Mouse (Mus musculus): ENCODE data around the gene Slc4a3. TPM values are rescaled to one million over a fixed set of nuclear protein-coding genes. Genes with fewer than 3 reads are reported as not detected.

The Slc4a3 gene
- polyA plus RNA-seq, 1 experiment from 2014 or later: 15.7 TPM

DNA sequence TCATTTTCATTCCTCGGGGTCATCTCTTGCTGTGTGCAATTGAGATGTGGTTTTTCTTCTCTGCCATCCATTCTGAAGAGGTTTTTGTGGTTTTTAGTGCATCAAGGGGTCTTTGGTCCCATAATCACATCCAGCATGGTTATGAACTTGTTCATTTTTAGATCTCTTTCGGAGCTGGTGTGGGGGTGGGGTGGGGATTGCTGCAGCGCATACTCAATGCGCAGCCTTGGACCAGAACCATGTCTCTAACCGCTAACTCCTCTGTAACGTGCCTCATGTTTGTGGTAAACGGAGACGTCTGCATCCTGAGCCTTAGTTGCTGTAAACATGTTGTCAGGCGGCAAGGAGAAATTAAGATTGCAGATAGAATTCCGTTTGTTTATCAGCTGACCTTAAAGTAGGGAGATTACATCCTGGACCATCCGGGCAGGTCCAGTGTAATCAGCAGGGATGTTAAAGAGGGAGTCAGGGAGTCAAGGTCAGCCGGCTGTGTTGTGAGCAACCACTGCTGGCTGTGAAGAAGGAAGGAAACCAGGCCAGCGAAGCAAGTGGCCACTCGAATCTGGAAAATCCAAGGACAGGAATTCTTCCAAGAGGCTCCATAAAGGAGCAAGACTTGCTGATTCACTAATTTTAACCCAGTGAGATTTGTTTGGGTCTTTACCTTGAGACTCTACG is 29.2 kb upstream of the Slc4a3 start:
- 84% methylated on average over 15 of the region's 15 CpGs for WGBS
- ATAC-seq (replicated peaks; ENCODE audit: low FRiP score): no peak

DNA sequence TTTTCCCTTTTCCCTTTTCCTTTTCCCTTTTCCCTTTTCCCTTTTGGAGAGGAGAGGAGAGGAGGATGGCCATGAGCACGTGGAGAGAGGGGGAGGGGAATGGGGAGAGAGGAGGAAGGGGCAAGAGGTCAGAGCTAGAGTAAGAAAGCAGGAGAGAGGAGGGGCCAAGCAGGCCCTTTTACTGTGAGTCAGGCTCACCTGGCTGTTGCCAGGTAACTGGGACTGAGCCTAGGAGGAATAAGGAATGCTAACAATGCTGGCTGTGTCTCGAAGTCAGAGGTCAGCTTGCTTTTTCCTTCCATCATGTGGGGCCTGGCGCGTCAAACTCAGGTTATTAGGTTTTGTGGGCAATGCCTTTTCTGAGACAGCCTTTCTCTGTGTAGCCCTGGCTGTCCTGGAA is 28.1 kb upstream of the Slc4a3 start:
- H3K9me3 ChIP-seq (ENCODE audit: control insufficient read depth, low read length): no peaks in the 10 kb centered on the region
- ATAC-seq (replicated peaks; ENCODE audit: low FRiP score): no peak
- 63% methylated on average over 4 of the region's 4 CpGs for WGBS
- no peak overlapping the region for H3K4me3 ChIP-seq (ENCODE audit: low read depth, low read length)
- no peaks in the 10 kb centered on the region for H3K4me1 ChIP-seq (replicated peaks; ENCODE audit: control insufficient read depth, insufficient read depth, low read length)
- H3K27me3 ChIP-seq (ENCODE audit: control insufficient read depth, insufficient read depth, low read length): no peaks in the 10 kb centered on the region
- H3K9ac ChIP-seq (ENCODE audit: low read length): no peak overlapping the region
- no peak overlapping the region for H3K27ac ChIP-seq (ENCODE audit: low read depth, low read length)
- H3K36me3 ChIP-seq (ENCODE audit: control insufficient read depth, insufficient read depth, low read length): no peaks in the 10 kb centered on the region
- no peak for DNase-seq (ENCODE audit: low spot score)
- no peak overlapping the region for H3K4me2 ChIP-seq (ENCODE audit: low read depth, low read length, severe bottlenecking)

More for the DNA sequence above, 29.2 kb upstream of the Slc4a3 start:
- H3K4me1 ChIP-seq (replicated peaks; ENCODE audit: control insufficient read depth, insufficient read depth, low read length): no peaks in the 10 kb centered on the region
- no peaks in the 10 kb centered on the region for H3K36me3 ChIP-seq (ENCODE audit: control insufficient read depth, insufficient read depth, low read length)
- no peak overlapping the region for H3K4me2 ChIP-seq (ENCODE audit: low read depth, low read length, severe bottlenecking)
- no peak overlapping the region for H3K27ac ChIP-seq (ENCODE audit: low read depth, low read length)
- no peaks in the 10 kb centered on the region for H3K27me3 ChIP-seq (ENCODE audit: control insufficient read depth, insufficient read depth, low read length)
- H3K9me3 ChIP-seq (ENCODE audit: control insufficient read depth, low read length): no peaks in the 10 kb centered on the region
- H3K4me3 ChIP-seq (ENCODE audit: low read depth, low read length): no peak overlapping the region
- no peak for DNase-seq (ENCODE audit: low spot score)
- no peak overlapping the region for H3K9ac ChIP-seq (ENCODE audit: low read length)

GRCm38 (mm10) chr1:75518427-75518826 is 27.6 kb upstream of the Slc4a3 start:
- no peaks in the 10 kb centered on the region for H3K4me1 ChIP-seq (replicated peaks; ENCODE audit: control insufficient read depth, insufficient read depth, low read length)
- ATAC-seq (replicated peaks; ENCODE audit: low FRiP score) (no peak), DNase-seq (ENCODE audit: low spot score) (no peak)
- WGBS: 87% methylated on average over 4 of the region's 4 CpGs
- H3K27me3 ChIP-seq (ENCODE audit: control insufficient read depth, insufficient read depth, low read length): no peaks in the 10 kb centered on the region
- H3K9ac ChIP-seq (ENCODE audit: low read length): no peak overlapping the region
- H3K9me3 ChIP-seq (ENCODE audit: control insufficient read depth, low read length): no peaks in the 10 kb centered on the region
- H3K36me3 ChIP-seq (ENCODE audit: control insufficient read depth, insufficient read depth, low read length): no peaks in the 10 kb centered on the region
- H3K4me3 ChIP-seq (ENCODE audit: low read depth, low read length): no peak overlapping the region
- H3K27ac ChIP-seq (ENCODE audit: low read depth, low read length): no peak overlapping the region
- no peak overlapping the region for H3K4me2 ChIP-seq (ENCODE audit: low read depth, low read length, severe bottlenecking)

- Histone ChIP-seq H3K36me3 (ENCODE audit: control insufficient read depth, insufficient read depth, low read length) (no peaks in the 10 kb centered on the region), H3K4me2 (ENCODE audit: low read depth, low read length, severe bottlenecking) (no peak overlapping the region), H3K4me1 (replicated peaks; ENCODE audit: control insufficient read depth, insufficient read depth, low read length) (no peaks in the 10 kb centered on the region), H3K27me3 (ENCODE audit: control insufficient read depth, insufficient read depth, low read length) (no peaks in the 10 kb centered on the region), H3K9ac (ENCODE audit: low read length) (no peak overlapping the region), H3K27ac (ENCODE audit: low read depth, low read length) (no peak overlapping the region), H3K4me3 (ENCODE audit: low read depth, low read length) (no peak overlapping the region), H3K9me3 (ENCODE audit: control insufficient read depth, low read length) (no peaks in the 10 kb centered on the region)
- no peak for ATAC-seq (replicated peaks; ENCODE audit: low FRiP score)
- 82% methylated on average over 5 of the region's 5 CpGs for WGBS
- no peak for DNase-seq (ENCODE audit: low spot score)
These were observed 26.5 kb upstream of the Slc4a3 start for GRCm38 (mm10) chr1:75519576-75519975.

GRCm38 (mm10) chr1:75521321-75522031 is 24.6 kb upstream of the Slc4a3 start, which contains the start of gene Stk11ip:
TSS of gene Stk11ip (plus strand) at chr1:75521529.
- Histone ChIP-seq H3K4me2 (ENCODE audit: low read depth, low read length, severe bottlenecking) (peak within 1 kb of the TSS; percentile 45), H3K36me3 (ENCODE audit: control insufficient read depth, insufficient read depth, low read length) (no peaks in the 10 kb centered on the region), H3K27ac (ENCODE audit: low read depth, low read length) (peak within 1 kb of the TSS; percentile 83), H3K4me1 (replicated peaks; ENCODE audit: control insufficient read depth, insufficient read depth, low read length) (no peaks in the 10 kb centered on the region), H3K27me3 (ENCODE audit: control insufficient read depth, insufficient read depth, low read length) (no peaks in the 10 kb centered on the region), H3K9me3 (ENCODE audit: control insufficient read depth, low read length) (no peaks in the 10 kb centered on the region), H3K4me3 (ENCODE audit: low read depth, low read length) (peak within 1 kb of the TSS; percentile 65), H3K9ac (ENCODE audit: low read length) (peak within 1 kb of the TSS; percentile 25)
- ATAC-seq (replicated peaks; ENCODE audit: low FRiP score): peak; percentile 99
- under 1% methylated on average over 46 of the region's 46 CpGs for WGBS
- DNase-seq (ENCODE audit: low spot score): peak; percentile 97

GRCm38 (mm10) chr1:75524679-75525078 is 21.4 kb upstream of the Slc4a3 start:
- Histone ChIP-seq H3K4me3 (ENCODE audit: low read depth, low read length) (no peak overlapping the region), H3K27ac (ENCODE audit: low read depth, low read length) (no peak overlapping the region), H3K4me2 (ENCODE audit: low read depth, low read length, severe bottlenecking) (no peak overlapping the region), H3K9ac (ENCODE audit: low read length) (no peak overlapping the region), H3K9me3 (ENCODE audit: control insufficient read depth, low read length) (no peaks in the 10 kb centered on the region), H3K4me1 (replicated peaks; ENCODE audit: control insufficient read depth, insufficient read depth, low read length) (no peaks in the 10 kb centered on the region), H3K36me3 (ENCODE audit: control insufficient read depth, insufficient read depth, low read length) (no peaks in the 10 kb centered on the region; the same call in 1 of the 2 replicates), H3K27me3 (ENCODE audit: control insufficient read depth, insufficient read depth, low read length) (no peaks in the 10 kb centered on the region)
- DNase-seq (ENCODE audit: low spot score) (no peak), ATAC-seq (replicated peaks; ENCODE audit: low FRiP score) (no peak)
- 92% methylated on average over 7 of the region's 7 CpGs for WGBS

- Histone ChIP-seq H3K36me3 (ENCODE audit: control insufficient read depth, insufficient read depth, low read length) (no peaks in the 10 kb centered on the region; the same call in 1 of the 2 replicates), H3K27me3 (ENCODE audit: control insufficient read depth, insufficient read depth, low read length) (no peaks in the 10 kb centered on the region), H3K9me3 (ENCODE audit: control insufficient read depth, low read length) (no peaks in the 10 kb centered on the region), H3K27ac (ENCODE audit: low read depth, low read length) (no peak overlapping the region), H3K4me2 (ENCODE audit: low read depth, low read length, severe bottlenecking) (no peak overlapping the region), H3K4me3 (ENCODE audit: low read depth, low read length) (no peak overlapping the region), H3K4me1 (replicated peaks; ENCODE audit: control insufficient read depth, insufficient read depth, low read length) (no peaks in the 10 kb centered on the region), H3K9ac (ENCODE audit: low read length) (no peak overlapping the region)
- no peak for ATAC-seq (replicated peaks; ENCODE audit: low FRiP score)
- WGBS: 86% methylated on average over 4 of the region's 4 CpGs
- no peak for DNase-seq (ENCODE audit: low spot score)
These were observed 15.5 kb upstream of the Slc4a3 start for GRCm38 (mm10) chr1:75530546-75530945.

- no peaks in the 10 kb centered on the region for H3K4me1 ChIP-seq (replicated peaks; ENCODE audit: control insufficient read depth, insufficient read depth, low read length)
- no peaks in the 10 kb centered on the region for H3K27me3 ChIP-seq (ENCODE audit: control insufficient read depth, insufficient read depth, low read length)
- DNase-seq (ENCODE audit: low spot score) (no peak), ATAC-seq (replicated peaks; ENCODE audit: low FRiP score) (no peak)
- H3K4me2 ChIP-seq (ENCODE audit: low read depth, low read length, severe bottlenecking): no peak overlapping the region
- no peak overlapping the region for H3K9ac ChIP-seq (ENCODE audit: low read length)
- no peak overlapping the region for H3K4me3 ChIP-seq (ENCODE audit: low read depth, low read length)
- no peaks in the 10 kb centered on the region; the same call in 1 of the 2 replicates for H3K36me3 ChIP-seq (ENCODE audit: control insufficient read depth, insufficient read depth, low read length)
- WGBS: 91% methylated on average over 19 of the region's 19 CpGs
- H3K9me3 ChIP-seq (ENCODE audit: control insufficient read depth, low read length): no peaks in the 10 kb centered on the region
- no peak overlapping the region for H3K27ac ChIP-seq (ENCODE audit: low read depth, low read length)
These were observed 13.5 kb upstream of the Slc4a3 start for GRCm38 (mm10) chr1:75532280-75533172.

All from forebrain, embryonic 11.5 days (tissue).